ENCODE assay signal across 10 mouse cellular contexts in genomic region chr3:57972469-57973245, GRCm38 (mm10).
A peak's percentile ranks its signal among the peaks of the same experiment; 100 is the strongest.
DNase-seq lines count a peak whose midpoint lies in the region; ATAC-seq and TF ChIP-seq lines count a peak whose summit lies in the region.
"Had no signal": no experiment of that assay in that cellular context is flagged by ENCODE, and none has a peak within 500 bp of the region (broad histone marks: within the 10 kb centered on the region; RNA-seq: fewer than 3 reads in every experiment).

No protein-coding gene starts in this region.

- H3K27ac ChIP-seq in forebrain, embryonic 12.5 days, result no peak overlapping the region
- no peak overlapping the region for H3K27ac ChIP-seq in forebrain, embryonic 10.5 days
- no peak overlapping the region for H3K27ac ChIP-seq in neural tube, embryonic 11.5 days (ENCODE audit: low read depth, low read length)
- H3K27ac ChIP-seq: liver, embryonic 14.5 days had no signal

- no peaks in the 10 kb centered on the region for H3K36me3 ChIP-seq in forebrain, embryonic 12.5 days (replicated peaks)
- H3K36me3 ChIP-seq in forebrain, embryonic 10.5 days (replicated peaks), result no peaks in the 10 kb centered on the region
- H3K36me3 ChIP-seq in neural tube, embryonic 11.5 days (ENCODE audit: control insufficient read depth, insufficient read depth, low read length), result no peaks in the 10 kb centered on the region

- H3K4me1 ChIP-seq in forebrain, embryonic 12.5 days, result peaks cover 9% of the 10 kb centered on the region; the same call in 1 of the 2 replicates
- peaks cover 15% of the 10 kb centered on the region; the same call in 1 of the 2 replicates for H3K4me1 ChIP-seq in forebrain, embryonic 10.5 days
- no peaks in the 10 kb centered on the region; the same call in 1 of the 2 replicates for H3K4me1 ChIP-seq in neural tube, embryonic 11.5 days (ENCODE audit: control insufficient read depth, insufficient read depth, low read length)
- no peaks in the 10 kb centered on the region for H3K4me1 ChIP-seq in lung, adult 2 months (ENCODE audit: control insufficient read depth, insufficient read depth, low read length)

- TF ChIP-seq CTCF in lung, adult 2 months (IDR thresholded peaks at IDR 0.05; ENCODE audit: insufficient read depth, low read length), result no peak

- no peak overlapping the region for H3K4me3 ChIP-seq in forebrain, embryonic 12.5 days (replicated peaks)
- no peak overlapping the region for H3K4me3 ChIP-seq in forebrain, embryonic 10.5 days
- no peak overlapping the region for H3K4me3 ChIP-seq in neural tube, embryonic 11.5 days (ENCODE audit: low read depth, low read length)
- H3K4me3 ChIP-seq in lung, adult 2 months (replicated peaks; ENCODE audit: extremely low read depth, low read depth, low read length), result no peak overlapping the region

- no peak for TF ChIP-seq POLR2A in lung, adult 2 months (IDR thresholded peaks at IDR 0.05; ENCODE audit: borderline replicate concordance, extremely low read depth, low read depth, low read length)

- H3K27me3 ChIP-seq in forebrain, embryonic 12.5 days, result no peaks in the 10 kb centered on the region
- no peaks in the 10 kb centered on the region for H3K27me3 ChIP-seq in forebrain, embryonic 10.5 days (ENCODE audit: poor library complexity, severe bottlenecking)
- no peaks in the 10 kb centered on the region for H3K27me3 ChIP-seq in neural tube, embryonic 11.5 days (ENCODE audit: control insufficient read depth, insufficient read depth, low read length)

- no peak overlapping the region for H3K4me2 ChIP-seq in forebrain, embryonic 12.5 days
- H3K4me2 ChIP-seq in neural tube, embryonic 11.5 days (ENCODE audit: low read depth), result no peak overlapping the region

- H3K9me3 ChIP-seq in forebrain, embryonic 12.5 days, result no peaks in the 10 kb centered on the region
- H3K9me3 ChIP-seq in forebrain, embryonic 10.5 days, result no peaks in the 10 kb centered on the region
- no peaks in the 10 kb centered on the region for H3K9me3 ChIP-seq in neural tube, embryonic 11.5 days (ENCODE audit: control insufficient read depth, low read length)

- ATAC-seq in forebrain, embryonic 12.5 days (ENCODE audit: low FRiP score), result peak; percentile 33; the same call in 1 of the 2 replicates
- ATAC-seq in neural tube, embryonic 11.5 days (ENCODE audit: insufficient read depth, low FRiP score, low TSS enrichment), result peak; percentile 79
- ATAC-seq: intestine, postnatal 0 days had no signal

- H3K9ac ChIP-seq in forebrain, embryonic 12.5 days, result no peak overlapping the region
- H3K9ac ChIP-seq in neural tube, embryonic 11.5 days (ENCODE audit: low read length), result no peak overlapping the region
- H3K9ac ChIP-seq: liver, embryonic 14.5 days had no signal

- no peak for DNase-seq in forebrain, embryonic 10.5 days (ENCODE audit: extremely low spot score, low spot score)
- DNase-seq in neural tube, embryonic 11.5 days (ENCODE audit: low spot score), result peak; percentile 27
- DNase-seq in neural tube, embryonic 10.5 days (ENCODE audit: extremely low spot score, low spot score), result no peak
- DNase-seq in layer of hippocampus, adult 9-10 months (ENCODE audit: low spot score), result peak; percentile 20
- DNase-seq in right cerebral cortex, postnatal 10 days (ENCODE audit: low spot score in 2 of 2), result peak; percentile 30 to 58
- no peak for DNase-seq in gastrocnemius, adult 8-10 months (ENCODE audit: low spot score in 2 of 2)
- DNase-seq in lung, adult 2 months, result no peak

- 60% methylated on average over 6 of the region's 6 CpGs for WGBS in forebrain, embryonic 12.5 days
- 81% methylated on average over 6 of the region's 6 CpGs for WGBS in forebrain, embryonic 10.5 days
- WGBS in neural tube, embryonic 11.5 days, result 30% methylated on average over 6 of the region's 6 CpGs
- WGBS in lung, adult 2 months, result 45% methylated on average over 6 of the region's 6 CpGs

Comparison
In these comparisons a context has a peak if more than half of its experiments do, and no peak if none do; other contexts are left out.
1. DNase-seq: peak in neural tube, embryonic 11.5 days (single experiment), layer of hippocampus, adult 9-10 months (single experiment) and right cerebral cortex, postnatal 10 days (2 of 2); none in forebrain, embryonic 10.5 days (single experiment), neural tube, embryonic 10.5 days (single experiment), gastrocnemius, adult 8-10 months (0 of 2) and lung, adult 2 months (single experiment).